Mouse (Mus musculus) forebrain, embryonic 16.5 days (tissue): ENCODE measurements around the gene Drc1. TPM values are rescaled to one million over a fixed set of nuclear protein-coding genes. Genes with fewer than 3 reads are reported as not detected.
A peak's percentile ranks its signal among the peaks of the same experiment; 100 is the strongest.

Experiments used
- ATAC-seq: fragments of 200-750 bp; cut with Nextera tagmentation; 2 replicates; pipeline ENCODE4 v1.8.0; 2017; ENCODE audit warnings: mild to moderate bottlenecking, moderate library complexity
- H3K27ac ChIP-seq: fragments of 300-500 bp; sonication (generic); 2 replicates; pipeline ENCODE4 v1.5.1; 2014; ENCODE audit warnings: low read length, control low read depth
- H3K27me3 ChIP-seq: fragments of 300-500 bp; sonication (generic); replicated peaks from 2 replicates; pipeline ENCODE4 v1.6.1; 2014; ENCODE audit warnings: low read length; ENCODE audit not compliant: control insufficient read depth, insufficient read depth
- H3K36me3 ChIP-seq: fragments of 300-500 bp; sonication (generic); 2 replicates; pipeline ENCODE4 v1.6.1; 2014; ENCODE audit not compliant: control insufficient read depth, insufficient read depth
- H3K4me1 ChIP-seq: fragments of 300-500 bp; sonication (generic); replicated peaks from 2 replicates; pipeline ENCODE4 v1.6.1; 2014; ENCODE audit warnings: low read length; ENCODE audit not compliant: control insufficient read depth, insufficient read depth
- H3K4me2 ChIP-seq: fragments of 300-500 bp; sonication (generic); 2 replicates; pipeline ENCODE4 v1.6.1; 2014; ENCODE audit warnings: mild to moderate bottlenecking, low read length, control low read depth
- H3K4me3 ChIP-seq: fragments of 300-500 bp; sonication (generic); replicated peaks from 2 replicates; pipeline ENCODE4 v1.5.1; 2014; ENCODE audit warnings: mild to moderate bottlenecking, low read length, control low read depth
- H3K9ac ChIP-seq: fragments of 300-500 bp; sonication (generic); replicated peaks from 2 replicates; pipeline ENCODE4 v1.6.1; 2014; ENCODE audit warnings: low read depth, low read length, control low read depth
- H3K9me3 ChIP-seq: fragments of 300-500 bp; sonication (generic); 2 replicates; pipeline ENCODE4 v1.6.1; 2016; ENCODE audit warnings: low read length; ENCODE audit not compliant: control insufficient read depth
- WGBS: fragments of 180-500 bp; shearing (Covaris S2); extraction: QIAGEN DNeasy Blood & Tissue Kit; methylation state at CpG from one replicate; pipeline ENCODE4 v1.1.7; 2014; 5-methylcytosine and 5-hydroxymethylcytosine counted together
- polyA plus RNA-seq: library from polyadenylated mRNA; unstranded; fragments of >200 nt; fragmentation: Nextera tagmentation; extraction: Ambion mirVana; gene quantifications from 2 replicates; pipeline ENCODE4 v1.2.1, GENCODE M21; 2015

The Drc1 gene
- polyA plus RNA-seq, 1 experiment from 2014 or later, result 8.9 TPM

- Histone ChIP-seq H3K4me2 (no peak overlapping the region), H3K27me3 (no peaks in the 10 kb centered on the region), H3K27ac (no peak overlapping the region), H3K36me3 (no peaks in the 10 kb centered on the region), H3K4me3 (no peak overlapping the region), H3K4me1 (no peaks in the 10 kb centered on the region), H3K9me3 (no peaks in the 10 kb centered on the region), H3K9ac (no peak overlapping the region)
- ATAC-seq, result no peak; the same call in 1 of the 2 replicates
- 24% methylated on average over 7 of the region's 7 CpGs for WGBS
Measured at GRCm38 (mm10) chr5:30391473-30391872, 110.3 kb downstream of the Drc1 start.

DNA sequence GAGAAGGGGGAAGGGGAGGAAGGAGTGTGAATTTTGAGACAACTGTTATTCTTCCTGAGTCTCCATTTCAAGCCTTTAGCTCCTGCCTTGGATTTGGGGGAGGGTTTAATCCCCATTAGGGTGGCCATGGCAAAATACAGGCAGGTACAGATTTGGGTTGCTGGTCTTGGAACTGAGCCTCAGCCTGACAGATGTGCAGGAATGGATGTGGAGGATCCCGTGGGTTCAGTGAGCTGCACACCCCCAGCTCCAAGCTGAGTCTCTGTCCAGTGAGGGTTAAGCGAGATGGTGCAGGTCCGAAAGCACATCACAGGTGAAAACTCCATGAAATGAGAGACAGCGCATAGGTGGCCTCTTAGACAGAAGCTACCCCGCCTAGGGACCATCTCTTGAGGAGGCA lies 119.3 kb downstream of the Drc1 start:
- Histone ChIP-seq H3K4me3 (no peak overlapping the region), H3K4me1 (0 out of 2 replicates have a peak, but pooled peaks cover 5% of the 10 kb centered on the region), H3K27ac (no peak overlapping the region), H3K36me3 (no peaks in the 10 kb centered on the region), H3K9me3 (no peaks in the 10 kb centered on the region), H3K9ac (no peak overlapping the region), H3K27me3 (no peaks in the 10 kb centered on the region), H3K4me2 (no peak overlapping the region)
- ATAC-seq, result no peak
- WGBS, result 73% methylated on average over 5 of the region's 5 CpGs

GRCm38 (mm10) chr5:30401165-30401564 lies 120.0 kb downstream of the Drc1 start:
- peak; percentile 38; the same call in 1 of the 2 replicates for ATAC-seq

GRCm38 (mm10) chr5:30406876-30407275 lies 125.7 kb downstream of the Drc1 start:
- H3K4me2 ChIP-seq, result no peak overlapping the region
- H3K36me3 ChIP-seq, result no peaks in the 10 kb centered on the region
- no peak overlapping the region for H3K9ac ChIP-seq
- no peaks in the 10 kb centered on the region; the same call in 1 of the 2 replicates for H3K4me1 ChIP-seq
- H3K27ac ChIP-seq, result no peak overlapping the region
- H3K9me3 ChIP-seq, result no peaks in the 10 kb centered on the region
- WGBS, result 5% methylated on average over 9 of the region's 9 CpGs
- no peak overlapping the region for H3K4me3 ChIP-seq
- ATAC-seq, result no peak
- no peaks in the 10 kb centered on the region for H3K27me3 ChIP-seq

More at GRCm38 (mm10) chr5:30401165-30401564, 120.0 kb downstream of the Drc1 start:
- H3K4me2 ChIP-seq, result no peak overlapping the region
- H3K27ac ChIP-seq, result no peak overlapping the region
- H3K4me3 ChIP-seq, result no peak overlapping the region
- H3K9me3 ChIP-seq, result no peaks in the 10 kb centered on the region
- no peaks in the 10 kb centered on the region for H3K27me3 ChIP-seq
- H3K4me1 ChIP-seq, result 0 out of 2 replicates have a peak, but pooled peaks cover 5% of the 10 kb centered on the region
- H3K9ac ChIP-seq, result no peak overlapping the region
- no peaks in the 10 kb centered on the region for H3K36me3 ChIP-seq
- 1% methylated on average over 8 of the region's 8 CpGs for WGBS

- Histone ChIP-seq H3K9me3 (no peaks in the 10 kb centered on the region), H3K27me3 (no peaks in the 10 kb centered on the region), H3K9ac (no peak overlapping the region), H3K27ac (no peak overlapping the region), H3K4me1 (no peaks in the 10 kb centered on the region; the same call in none of the 2 replicates), H3K4me3 (no peak overlapping the region), H3K36me3 (no peaks in the 10 kb centered on the region), H3K4me2 (no peak overlapping the region)
- no peak for ATAC-seq
- WGBS, result 59% methylated on average over 10 of the region's 10 CpGs
Measured at GRCm38 (mm10) chr5:30411524-30411923, 130.3 kb downstream of the Drc1 start.

- Histone ChIP-seq H3K4me1 (no peaks in the 10 kb centered on the region; the same call in 1 of the 2 replicates), H3K4me3 (no peak overlapping the region), H3K9ac (no peak overlapping the region), H3K27ac (no peak overlapping the region), H3K9me3 (no peaks in the 10 kb centered on the region), H3K27me3 (no peaks in the 10 kb centered on the region), H3K4me2 (no peak overlapping the region), H3K36me3 (no peaks in the 10 kb centered on the region)
- 54% methylated on average over 2 of the region's 2 CpGs for WGBS
- ATAC-seq, result no peak
Measured at GRCm38 (mm10) chr5:30415381-30415780, 134.2 kb downstream of the Drc1 start.

DNA sequence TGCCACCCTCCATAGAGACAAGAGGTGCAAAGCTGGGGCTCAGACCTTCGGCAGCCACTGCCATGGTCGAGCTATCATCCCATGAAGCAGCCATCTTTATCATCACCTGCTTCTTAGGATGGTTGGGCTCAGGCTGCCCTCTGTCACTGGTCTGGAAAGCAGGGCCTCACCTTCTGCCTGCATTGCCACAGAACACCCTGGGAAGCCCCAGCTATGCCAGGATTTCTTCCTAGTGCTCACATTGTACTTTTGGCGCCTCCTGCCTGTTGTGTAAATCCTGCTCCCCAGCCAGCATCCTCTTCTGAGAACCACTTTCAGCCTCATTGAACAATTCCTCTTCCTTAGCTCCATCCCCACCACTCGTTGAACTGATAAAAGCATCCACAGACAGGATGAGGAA lies 134.7 kb downstream of the Drc1 start:
- Histone ChIP-seq H3K4me1 (no peaks in the 10 kb centered on the region; the same call in 1 of the 2 replicates), H3K9ac (no peak overlapping the region), H3K4me2 (no peak overlapping the region), H3K36me3 (no peaks in the 10 kb centered on the region), H3K27me3 (no peaks in the 10 kb centered on the region), H3K4me3 (no peak overlapping the region), H3K9me3 (no peaks in the 10 kb centered on the region), H3K27ac (no peak overlapping the region)
- ATAC-seq, result no peak
- 54% methylated on average over 4 of the region's 4 CpGs for WGBS

Other genes starting within 250 kb of the Drc1 start
- gene Tyms, start 207.8 kb upstream of the Drc1 start, polyA plus RNA-seq, result 84.3 and 95.4 TPM in 2 replicates
- gene Garem2, start 176.2 kb upstream of the Drc1 start, polyA plus RNA-seq, result 8.1 and 10.1 TPM in 2 replicates
- 2.8 TPM in 2 replicates for gene 3110082J24Rik, start 175.3 kb upstream of the Drc1 start, polyA plus RNA-seq
- 76.0 and 80.7 TPM in 2 replicates for gene Hadha, start 126.2 kb upstream of the Drc1 start, polyA plus RNA-seq
- gene Hadhb, start 126.1 kb upstream of the Drc1 start, polyA plus RNA-seq, result 66.5 and 72.0 TPM in 2 replicates
- gene Adgrf3, start 75.7 kb upstream of the Drc1 start, polyA plus RNA-seq, result not detected in 2 replicates
- gene Selenoi, start 48.8 kb upstream of the Drc1 start, polyA plus RNA-seq, result 30.1 and 30.7 TPM in 2 replicates
- 1.9 and 4.2 TPM in 2 replicates for gene Otof, start 180.5 kb downstream of the Drc1 start, polyA plus RNA-seq
- 0.71 and 0.94 TPM in 2 replicates for gene 1700001C02Rik, start 184.7 kb downstream of the Drc1 start, polyA plus RNA-seq